Mouse (Mus musculus): Measurements from ENCODE around the gene Lonp1. TPM values are rescaled to one million over a fixed set of nuclear protein-coding genes. Genes with fewer than 3 reads are reported as not detected.

Lonp1 gene
- polyA plus RNA-seq, 2 experiments: 45.6 to 79.4 TPM

DNA sequence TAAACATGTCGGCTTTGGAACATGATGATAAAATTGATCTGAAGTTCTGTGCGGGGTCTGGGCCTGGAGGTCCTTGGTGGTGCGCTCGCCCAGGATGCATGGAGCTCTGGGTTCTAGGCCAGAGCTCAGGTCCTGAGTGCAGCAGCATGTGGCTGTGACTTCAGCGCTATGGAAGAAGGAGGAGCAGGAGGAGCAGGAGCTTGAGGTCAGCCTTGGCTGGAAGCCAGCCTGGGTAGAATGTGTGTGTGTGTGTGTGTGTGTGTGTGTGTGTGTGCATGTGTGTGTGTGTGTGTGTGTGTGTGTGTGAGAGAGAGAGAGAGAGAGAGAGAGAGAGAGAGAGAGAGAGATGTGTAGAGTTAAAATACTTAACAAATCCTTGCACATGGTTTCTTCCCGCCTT lies 29.5 kb upstream of the Lonp1 start:
- no peak for DNase-seq (ENCODE audit: low spot score)

DNA sequence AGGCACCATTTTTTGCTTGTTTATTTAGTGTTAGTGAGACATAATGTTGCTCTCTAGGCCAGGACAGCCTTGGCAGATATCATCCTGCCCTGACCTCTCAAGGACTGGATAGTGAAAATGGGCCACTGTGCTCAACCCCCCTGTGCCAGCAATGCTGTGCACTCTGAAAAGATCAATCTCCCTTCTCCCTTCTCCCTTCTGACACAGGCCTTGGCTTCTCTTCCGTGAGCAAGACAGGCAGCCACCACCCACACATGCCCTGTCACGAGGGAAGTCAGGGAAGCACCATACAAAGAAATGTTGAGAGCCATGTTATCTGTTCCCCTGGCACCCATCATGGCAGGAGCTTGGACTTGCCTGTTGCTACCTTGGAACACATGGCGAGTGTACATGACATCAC lies 28.6 kb upstream of the Lonp1 start:
- no peak for TF ChIP-seq POLR2A (IDR thresholded peaks at IDR 0.05; ENCODE audit: borderline replicate concordance, extremely low read depth, insufficient read depth, insufficient read length)
- no peak overlapping the region for H3K9ac ChIP-seq (ENCODE audit: low read depth, low read length, severe bottlenecking)
- WGBS: 87% methylated on average over 3 of the region's 3 CpGs
- no peaks in the 10 kb centered on the region for H3K36me3 ChIP-seq (ENCODE audit: control insufficient read depth, insufficient read depth, low read length)
- ATAC-seq (ENCODE audit: low FRiP score, low read depth) (no peak), DNase-seq (ENCODE audit: low spot score) (no peak)
- no peak overlapping the region for H3K4me2 ChIP-seq (replicated peaks; ENCODE audit: low read depth, low read length, severe bottlenecking)
- H3K9me3 ChIP-seq (ENCODE audit: control insufficient read depth, low read length): no peaks in the 10 kb centered on the region
- no peak overlapping the region for H3K27ac ChIP-seq (replicated peaks; ENCODE audit: low read depth, low read length)
- no peak overlapping the region for H3K4me3 ChIP-seq (replicated peaks; ENCODE audit: low read length)
- no peaks in the 10 kb centered on the region for H3K4me1 ChIP-seq (ENCODE audit: control insufficient read depth, insufficient read depth, low read length)
- H3K27me3 ChIP-seq (ENCODE audit: control insufficient read depth, insufficient read depth, low read length): no peaks in the 10 kb centered on the region

More for the DNA sequence above, 29.5 kb upstream of the Lonp1 start:
- Histone ChIP-seq H3K4me1 (ENCODE audit: control insufficient read depth, insufficient read depth, low read length) (no peaks in the 10 kb centered on the region), H3K36me3 (ENCODE audit: control insufficient read depth, insufficient read depth, low read length) (no peaks in the 10 kb centered on the region), H3K9ac (ENCODE audit: low read depth, low read length, severe bottlenecking) (no peak overlapping the region), H3K9me3 (ENCODE audit: control insufficient read depth, low read length) (no peaks in the 10 kb centered on the region), H3K27me3 (ENCODE audit: control insufficient read depth, insufficient read depth, low read length) (no peaks in the 10 kb centered on the region), H3K27ac (replicated peaks; ENCODE audit: low read depth, low read length) (no peak overlapping the region), H3K4me2 (replicated peaks; ENCODE audit: low read depth, low read length, severe bottlenecking) (no peak overlapping the region), H3K4me3 (replicated peaks; ENCODE audit: low read length) (no peak overlapping the region)
- WGBS: 80% methylated on average over 6 of the region's 6 CpGs
- TF ChIP-seq POLR2A (IDR thresholded peaks at IDR 0.05; ENCODE audit: borderline replicate concordance, extremely low read depth, insufficient read depth, insufficient read length): no peak
- no peak for ATAC-seq (ENCODE audit: low FRiP score, low read depth)

DNA sequence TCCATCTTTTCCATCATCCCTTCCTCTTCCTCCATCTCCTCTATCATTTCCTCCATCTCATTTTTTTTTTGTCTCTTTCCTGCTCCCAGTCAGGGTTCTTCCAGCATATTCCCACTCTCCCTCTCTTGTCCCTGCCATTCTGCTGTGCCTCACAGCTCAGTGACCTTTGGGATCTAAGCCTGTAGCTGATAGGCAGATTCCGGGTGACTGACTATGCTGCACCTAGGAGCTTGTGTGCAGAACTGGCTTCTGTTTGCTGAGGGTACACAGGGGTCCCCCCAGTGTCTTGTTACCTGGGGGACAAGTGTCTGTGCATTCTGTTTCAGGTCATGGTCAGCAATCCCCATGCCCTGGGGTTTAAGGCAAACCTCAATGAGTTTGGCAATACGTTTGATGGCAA lies 28.1 kb upstream of the Lonp1 start:
- Histone ChIP-seq H3K4me1 (ENCODE audit: control insufficient read depth, insufficient read depth, low read length) (no peaks in the 10 kb centered on the region), H3K4me3 (replicated peaks; ENCODE audit: low read length) (no peak overlapping the region), H3K27me3 (ENCODE audit: control insufficient read depth, insufficient read depth, low read length) (no peaks in the 10 kb centered on the region), H3K36me3 (ENCODE audit: control insufficient read depth, insufficient read depth, low read length) (no peaks in the 10 kb centered on the region), H3K4me2 (replicated peaks; ENCODE audit: low read depth, low read length, severe bottlenecking) (no peak overlapping the region), H3K9ac (ENCODE audit: low read depth, low read length, severe bottlenecking) (no peak overlapping the region), H3K9me3 (ENCODE audit: control insufficient read depth, low read length) (no peaks in the 10 kb centered on the region), H3K27ac (replicated peaks; ENCODE audit: low read depth, low read length) (no peak overlapping the region)
- WGBS: 73% methylated on average over 2 of the region's 2 CpGs
- no peak for TF ChIP-seq POLR2A (IDR thresholded peaks at IDR 0.05; ENCODE audit: borderline replicate concordance, extremely low read depth, insufficient read depth, insufficient read length)
- ATAC-seq (ENCODE audit: low FRiP score, low read depth) (no peak), DNase-seq (ENCODE audit: low spot score) (no peak)

DNA sequence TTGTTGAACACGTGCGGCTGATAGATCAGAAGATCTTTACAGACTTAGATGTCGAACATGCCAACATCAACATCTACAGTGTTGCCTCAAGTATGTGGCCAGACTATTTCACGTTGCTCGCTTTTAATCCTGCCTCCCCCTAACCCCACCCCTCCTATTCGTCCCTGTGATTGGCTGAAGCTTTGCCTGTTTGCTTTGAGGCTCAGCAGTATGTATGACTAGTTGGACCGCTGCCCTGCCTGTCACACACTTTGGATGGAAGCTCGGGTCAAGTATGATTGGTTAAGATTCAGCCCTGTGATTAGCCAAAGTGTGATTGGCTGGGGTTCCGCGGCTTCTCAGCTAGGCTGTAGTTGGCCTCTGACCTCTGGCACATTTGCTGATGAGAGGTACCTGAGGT lies 25.1 kb upstream of the Lonp1 start:
- DNase-seq (ENCODE audit: low spot score) (no peak), ATAC-seq (ENCODE audit: low FRiP score, low read depth) (no peak; the same call in 1 of the 2 replicates)
- Histone ChIP-seq H3K4me2 (replicated peaks; ENCODE audit: low read depth, low read length, severe bottlenecking) (no peak overlapping the region), H3K9me3 (ENCODE audit: control insufficient read depth, low read length) (no peaks in the 10 kb centered on the region), H3K27ac (replicated peaks; ENCODE audit: low read depth, low read length) (no peak overlapping the region), H3K9ac (ENCODE audit: low read depth, low read length, severe bottlenecking) (no peak overlapping the region), H3K4me1 (ENCODE audit: control insufficient read depth, insufficient read depth, low read length) (no peaks in the 10 kb centered on the region), H3K36me3 (ENCODE audit: control insufficient read depth, insufficient read depth, low read length) (no peaks in the 10 kb centered on the region), H3K4me3 (replicated peaks; ENCODE audit: low read length) (no peak overlapping the region), H3K27me3 (ENCODE audit: control insufficient read depth, insufficient read depth, low read length) (no peaks in the 10 kb centered on the region)
- no peak for TF ChIP-seq POLR2A (IDR thresholded peaks at IDR 0.05; ENCODE audit: borderline replicate concordance, extremely low read depth, insufficient read depth, insufficient read length)
- WGBS: 34% methylated on average over 10 of the region's 10 CpGs

DNA sequence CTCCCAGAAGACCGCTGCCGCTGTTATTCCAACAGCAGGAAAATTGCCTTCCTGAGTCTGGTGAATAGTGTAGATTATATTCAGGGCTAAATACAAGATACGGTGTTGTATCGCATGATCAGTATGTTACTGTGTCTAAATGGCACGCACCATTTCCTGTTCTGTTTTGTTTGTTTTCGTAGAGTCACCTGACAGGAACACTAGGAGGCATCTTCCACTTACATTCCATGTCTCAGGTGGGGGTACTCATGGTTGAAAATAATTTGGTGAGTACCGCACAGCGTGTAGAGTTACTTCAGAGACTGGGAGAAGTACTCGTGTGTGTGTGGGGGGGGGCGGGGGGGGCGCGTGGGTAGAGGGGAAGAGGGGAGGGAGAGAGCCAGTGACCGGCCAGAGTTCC lies 20.9 kb upstream of the Lonp1 start:
- H3K27me3 ChIP-seq (ENCODE audit: control insufficient read depth, insufficient read depth, low read length): no peaks in the 10 kb centered on the region
- no peak overlapping the region for H3K4me3 ChIP-seq (replicated peaks; ENCODE audit: low read length)
- ATAC-seq (ENCODE audit: low FRiP score, low read depth) (no peak), DNase-seq (ENCODE audit: low spot score) (no peak)
- WGBS: 63% methylated on average over 13 of the region's 13 CpGs
- no peaks in the 10 kb centered on the region for H3K4me1 ChIP-seq (ENCODE audit: control insufficient read depth, insufficient read depth, low read length)
- H3K36me3 ChIP-seq (ENCODE audit: control insufficient read depth, insufficient read depth, low read length): no peaks in the 10 kb centered on the region
- H3K27ac ChIP-seq (replicated peaks; ENCODE audit: low read depth, low read length): no peak overlapping the region
- TF ChIP-seq POLR2A (IDR thresholded peaks at IDR 0.05; ENCODE audit: borderline replicate concordance, extremely low read depth, insufficient read depth, insufficient read length): no peak
- H3K9ac ChIP-seq (ENCODE audit: low read depth, low read length, severe bottlenecking): no peak overlapping the region
- no peaks in the 10 kb centered on the region for H3K9me3 ChIP-seq (ENCODE audit: control insufficient read depth, low read length)
- H3K4me2 ChIP-seq (replicated peaks; ENCODE audit: low read depth, low read length, severe bottlenecking): no peak overlapping the region

DNA sequence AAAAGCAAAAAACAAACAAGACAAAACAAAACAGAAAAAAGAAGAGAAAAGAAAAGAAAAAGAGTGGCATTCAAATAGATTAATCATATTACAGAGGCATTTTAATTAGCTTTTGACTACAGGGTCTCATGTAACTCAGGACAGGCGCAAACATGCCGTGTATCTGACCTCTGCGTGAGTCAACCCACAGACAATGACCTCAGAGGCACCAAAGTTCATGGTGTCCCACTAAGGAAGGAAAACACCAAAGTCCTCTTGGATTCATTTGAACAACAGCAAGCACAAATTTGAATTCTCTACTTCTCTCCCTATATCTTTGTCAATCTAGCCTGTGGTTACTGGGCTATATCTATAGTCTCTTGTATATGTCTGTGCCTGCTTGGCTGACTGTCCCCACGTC lies 16.6 kb upstream of the Lonp1 start:
- no peaks in the 10 kb centered on the region for H3K36me3 ChIP-seq (ENCODE audit: control insufficient read depth, insufficient read depth, low read length)
- H3K9ac ChIP-seq (ENCODE audit: low read depth, low read length, severe bottlenecking): no peak overlapping the region
- no peaks in the 10 kb centered on the region for H3K9me3 ChIP-seq (ENCODE audit: control insufficient read depth, low read length)
- 79% methylated on average over 4 of the region's 4 CpGs for WGBS
- no peak for TF ChIP-seq POLR2A (IDR thresholded peaks at IDR 0.05; ENCODE audit: borderline replicate concordance, extremely low read depth, insufficient read depth, insufficient read length)
- H3K4me3 ChIP-seq (replicated peaks; ENCODE audit: low read length): no peak overlapping the region
- no peaks in the 10 kb centered on the region for H3K27me3 ChIP-seq (ENCODE audit: control insufficient read depth, insufficient read depth, low read length)
- H3K4me2 ChIP-seq (replicated peaks; ENCODE audit: low read depth, low read length, severe bottlenecking): no peak overlapping the region
- ATAC-seq (ENCODE audit: low FRiP score, low read depth): no peak
- H3K27ac ChIP-seq (replicated peaks; ENCODE audit: low read depth, low read length): no peak overlapping the region
- H3K4me1 ChIP-seq (ENCODE audit: control insufficient read depth, insufficient read depth, low read length): no peaks in the 10 kb centered on the region
- no peak for DNase-seq (ENCODE audit: low spot score)
